Comparison of ENCODE assay signal across 20 mouse cellular contexts in genomic region chr10:60796028-60796427, GRCm38 (mm10). TPM values are rescaled to one million over a fixed set of nuclear protein-coding genes. Genes with fewer than 3 reads are reported as not detected.
DNase-seq lines count a peak whose midpoint lies in the region; ATAC-seq and TF ChIP-seq lines count a peak whose summit lies in the region.
"Had no signal": no experiment of that assay in that cellular context is flagged by ENCODE, and none has a peak within 500 bp of the region (broad histone marks: within the 10 kb centered on the region; RNA-seq: fewer than 3 reads in every experiment).

No protein-coding gene starts in this region.

- DNase-seq in heart, adult 2 months: no peak
- DNase-seq in heart, adult 9 months (ENCODE audit: low spot score in 2 of 2): no peak
- DNase-seq in hindbrain, embryonic 10.5 days (ENCODE audit: low spot score): no peak
- DNase-seq in hindbrain, embryonic 11.5 days (ENCODE audit: low spot score): no peak
- no peak for DNase-seq in embryonic facial prominence, embryonic 10.5 days (ENCODE audit: low spot score)
- DNase-seq in retina, embryonic 14.5 days (ENCODE audit: low spot score): no peak
- DNase-seq: adrenal gland, adult 8-10 months; cerebellum, adult 18-20 months; left cerebral cortex, postnatal 4 days; retina, postnatal 1 day; thymus, postnatal 4 days had no signal

- no peaks in the 10 kb centered on the region for H3K27me3 ChIP-seq in heart, adult 2 months (ENCODE audit: control insufficient read depth, insufficient read depth, low read length)
- peaks cover 84% of the 10 kb centered on the region for H3K27me3 ChIP-seq in hindbrain, embryonic 10.5 days (ENCODE audit: insufficient read depth, poor library complexity, severe bottlenecking)
- peaks cover 4% of the 10 kb centered on the region; the same call in 1 of the 2 replicates for H3K27me3 ChIP-seq in hindbrain, embryonic 11.5 days (ENCODE audit: control insufficient read depth, insufficient read depth, low read length)
- H3K27me3 ChIP-seq in embryonic facial prominence, embryonic 10.5 days (replicated peaks; ENCODE audit: low read depth, poor library complexity, severe bottlenecking): peaks cover 47% of the 10 kb centered on the region
- 0 out of 2 replicates have a peak, but pooled peaks cover 3% of the 10 kb centered on the region for H3K27me3 ChIP-seq in limb, embryonic 13.5 days

- no peak for TF ChIP-seq CTCF in heart, adult 2 months (IDR thresholded peaks at IDR 0.05)

- 49% methylated on average over 5 of the region's 5 CpGs for WGBS in heart, adult 2 months
- 84% methylated on average over 5 of the region's 5 CpGs for WGBS in hindbrain, embryonic 10.5 days
- WGBS in hindbrain, embryonic 11.5 days: 73% methylated on average over 5 of the region's 5 CpGs
- 73% methylated on average over 5 of the region's 5 CpGs for WGBS in embryonic facial prominence, embryonic 10.5 days
- 35% methylated on average over 5 of the region's 5 CpGs for WGBS in limb, embryonic 13.5 days

- H3K9me3 ChIP-seq in hindbrain, embryonic 10.5 days: no peaks in the 10 kb centered on the region
- no peaks in the 10 kb centered on the region for H3K9me3 ChIP-seq in hindbrain, embryonic 11.5 days (ENCODE audit: control insufficient read depth, low read length)
- no peaks in the 10 kb centered on the region for H3K9me3 ChIP-seq in embryonic facial prominence, embryonic 10.5 days
- H3K9me3 ChIP-seq in limb, embryonic 13.5 days: no peaks in the 10 kb centered on the region
- H3K9me3 ChIP-seq: embryonic facial prominence, embryonic 12.5 days; forebrain, embryonic 13.5 days; kidney, embryonic 15.5 days; midbrain, embryonic 13.5 days had no signal

- H3K79me2 ChIP-seq in heart, adult 2 months (replicated peaks; ENCODE audit: control insufficient read depth, insufficient read depth, low read length): no peaks in the 10 kb centered on the region

- H3K4me2 ChIP-seq in hindbrain, embryonic 11.5 days (replicated peaks; ENCODE audit: low read depth, low read length): no peak overlapping the region
- H3K4me2 ChIP-seq in limb, embryonic 13.5 days (replicated peaks): no peak overlapping the region
- H3K4me2 ChIP-seq: embryonic facial prominence, embryonic 12.5 days; forebrain, embryonic 13.5 days; kidney, embryonic 15.5 days; midbrain, embryonic 13.5 days had no signal

- no peak overlapping the region for H3K4me3 ChIP-seq in heart, adult 2 months
- H3K4me3 ChIP-seq in hindbrain, embryonic 10.5 days: no peak overlapping the region
- no peak overlapping the region for H3K4me3 ChIP-seq in hindbrain, embryonic 11.5 days (ENCODE audit: low read depth, low read length)
- H3K4me3 ChIP-seq in embryonic facial prominence, embryonic 10.5 days: no peak overlapping the region
- no peak overlapping the region for H3K4me3 ChIP-seq in limb, embryonic 13.5 days
- H3K4me3 ChIP-seq: embryonic facial prominence, embryonic 12.5 days; forebrain, embryonic 13.5 days; kidney, embryonic 15.5 days; layer of hippocampus, adult 2 months; midbrain, embryonic 13.5 days had no signal

- intact Hi-C loops in heart, adult 2 months (cut with DNase I): no loop called here

- H3K4me1 ChIP-seq in heart, adult 2 months (ENCODE audit: control insufficient read depth, insufficient read depth, low read length): peaks cover 23% of the 10 kb centered on the region
- H3K4me1 ChIP-seq in hindbrain, embryonic 10.5 days (replicated peaks): peaks cover 70% of the 10 kb centered on the region
- peaks cover 6% of the 10 kb centered on the region; the same call in 1 of the 2 replicates for H3K4me1 ChIP-seq in hindbrain, embryonic 11.5 days (replicated peaks; ENCODE audit: control insufficient read depth, insufficient read depth, low read length)
- peaks cover 94% of the 10 kb centered on the region for H3K4me1 ChIP-seq in embryonic facial prominence, embryonic 10.5 days
- peaks cover 91% of the 10 kb centered on the region for H3K4me1 ChIP-seq in limb, embryonic 13.5 days

- no peak for TF ChIP-seq POLR2A in heart, adult 2 months (IDR thresholded peaks at IDR 0.05; ENCODE audit: insufficient read depth, low read depth, low read length)

- ATAC-seq in hindbrain, embryonic 11.5 days (ENCODE audit: low FRiP score): no peak
- no peak for ATAC-seq in limb, embryonic 13.5 days (ENCODE audit: low FRiP score, low read depth)
- ATAC-seq in inflammation-experienced regulatory T-cells, adult 6 months: no peak
- ATAC-seq: forebrain, embryonic 13.5 days; midbrain, embryonic 13.5 days had no signal

- no peak overlapping the region for H3K9ac ChIP-seq in heart, adult 2 months (ENCODE audit: low read depth, low read length)
- H3K9ac ChIP-seq in hindbrain, embryonic 11.5 days (ENCODE audit: low read depth, low read length): no peak overlapping the region
- no peak overlapping the region for H3K9ac ChIP-seq in limb, embryonic 13.5 days
- H3K9ac ChIP-seq: embryonic facial prominence, embryonic 12.5 days; forebrain, embryonic 13.5 days; kidney, embryonic 15.5 days; liver, embryonic 14.5 days; midbrain, embryonic 13.5 days had no signal

- TF ChIP-seq EP300 in heart, adult 2 months (IDR thresholded peaks at IDR 0.05; ENCODE audit: insufficient read depth, low read depth, low read length): no peak

- no peaks in the 10 kb centered on the region for H3K36me3 ChIP-seq in heart, adult 2 months (ENCODE audit: control insufficient read depth, insufficient read depth, low read length)
- H3K36me3 ChIP-seq in hindbrain, embryonic 10.5 days: no peaks in the 10 kb centered on the region
- no peaks in the 10 kb centered on the region for H3K36me3 ChIP-seq in hindbrain, embryonic 11.5 days (ENCODE audit: control insufficient read depth, insufficient read depth, low read length)
- H3K36me3 ChIP-seq in embryonic facial prominence, embryonic 10.5 days (replicated peaks): no peaks in the 10 kb centered on the region
- H3K36me3 ChIP-seq in limb, embryonic 13.5 days: no peaks in the 10 kb centered on the region
- H3K36me3 ChIP-seq: embryonic facial prominence, embryonic 12.5 days; kidney, embryonic 15.5 days; midbrain, embryonic 13.5 days had no signal

- H3K27ac ChIP-seq in heart, adult 2 months: peak overlapping the region; percentile 43
- peak overlapping the region; percentile 35; the same call in 1 of the 2 replicates for H3K27ac ChIP-seq in hindbrain, embryonic 10.5 days
- H3K27ac ChIP-seq in hindbrain, embryonic 11.5 days (ENCODE audit: low read depth, low read length): no peak overlapping the region
- H3K27ac ChIP-seq in embryonic facial prominence, embryonic 10.5 days (replicated peaks): peak overlapping the region; percentile 78
- peak overlapping the region; percentile 87; the same call in 1 of the 2 replicates for H3K27ac ChIP-seq in limb, embryonic 13.5 days
- H3K27ac ChIP-seq: embryonic facial prominence, embryonic 12.5 days; forebrain, embryonic 13.5 days; kidney, embryonic 15.5 days; layer of hippocampus, adult 2 months; liver, embryonic 14.5 days; midbrain, embryonic 13.5 days had no signal

RNA-seq across cellular contexts. Expression of gene Unc5b, which starts 35.4 kb away (rescaled TPM):
- 10 to 100 TPM; 11.0 to 12.6 TPM for total RNA-seq in heart, adult 2 months (2021)
- polyA plus RNA-seq in heart, adult 2 months (2012; rRNA removed): 12.2 and 15.0 TPM in 2 replicates
- 2.4 and 2.6 TPM in 2 replicates for polyA plus RNA-seq in hindbrain, embryonic 10.5 days (2016; fragmentation: Nextera tagmentation; extraction: Ambion mirVana)
- polyA plus RNA-seq in hindbrain, embryonic 11.5 days (2014; fragmentation: Nextera tagmentation; extraction: Ambion mirVana): 2.3 TPM in 2 replicates
- 6.0 and 7.2 TPM in 2 replicates for polyA plus RNA-seq in embryonic facial prominence, embryonic 10.5 days (2016; fragmentation: Nextera tagmentation; extraction: Ambion mirVana)
- 8.1 and 8.3 TPM in 2 replicates for polyA plus RNA-seq in limb, embryonic 13.5 days (2015; fragmentation: Nextera tagmentation; extraction: Ambion mirVana)
- polyA plus RNA-seq in inflammation-experienced regulatory T-cells, adult 6 months (2017; shearing (Covaris generic)): under 1 TPM in 1 of 3 experiments, not detected in 2; 0.10 TPM
- total RNA-seq: neutrophil, adult 5-6 weeks had no signal

RNA-seq across cellular contexts. Expression of gene Slc29a3, which starts 43.4 kb away (rescaled TPM):
- total RNA-seq in heart, adult 2 months (2021): 1 to 10 TPM; 4.1 to 5.6 TPM
- 3.9 and 4.9 TPM in 2 replicates for polyA plus RNA-seq in heart, adult 2 months (2012; rRNA removed)
- 9.4 and 11.8 TPM in 2 replicates for polyA plus RNA-seq in hindbrain, embryonic 10.5 days (2016; fragmentation: Nextera tagmentation; extraction: Ambion mirVana)
- 7.2 and 7.7 TPM in 2 replicates for polyA plus RNA-seq in hindbrain, embryonic 11.5 days (2014; fragmentation: Nextera tagmentation; extraction: Ambion mirVana)
- 9.4 and 12.7 TPM in 2 replicates for polyA plus RNA-seq in embryonic facial prominence, embryonic 10.5 days (2016; fragmentation: Nextera tagmentation; extraction: Ambion mirVana)
- 12.4 and 13.7 TPM in 2 replicates for polyA plus RNA-seq in limb, embryonic 13.5 days (2015; fragmentation: Nextera tagmentation; extraction: Ambion mirVana)
- polyA plus RNA-seq in inflammation-experienced regulatory T-cells, adult 6 months (2017; shearing (Covaris generic)): 10 to 100 TPM; 10.6 to 18.7 (median 14.6) TPM
